In the genomic region with DNA sequence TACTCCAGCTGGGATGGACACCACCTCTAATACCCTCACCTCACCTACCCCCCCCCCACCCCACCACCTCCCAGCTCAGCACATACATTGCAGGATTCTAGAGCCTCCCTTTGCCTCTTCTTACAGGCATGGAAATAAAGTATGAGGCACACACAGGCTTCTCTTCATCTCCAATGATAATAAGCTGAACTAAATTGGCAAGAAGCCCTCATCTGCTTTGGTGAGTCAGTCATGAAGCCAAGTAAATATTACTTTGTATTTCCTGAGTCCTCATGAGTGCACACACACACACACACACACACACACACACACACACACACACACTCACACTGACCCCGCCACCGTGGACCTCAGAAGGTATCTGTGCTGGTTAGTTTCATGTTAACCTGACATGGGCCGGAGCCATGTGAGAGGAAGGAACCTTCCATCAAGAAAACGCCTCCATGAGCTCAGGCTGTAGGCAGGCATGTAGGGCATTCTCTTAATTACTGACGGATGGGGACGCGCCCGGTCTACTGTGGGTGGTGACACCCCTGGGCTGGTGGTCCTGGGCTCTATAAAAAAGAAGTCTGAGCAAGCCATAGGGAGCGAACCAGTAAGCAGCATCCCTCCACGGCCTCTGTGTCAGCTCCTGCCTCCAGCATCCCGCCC, we compare ENCODE assay signal across 18 mouse cellular contexts. TPM values are rescaled to one million over a fixed set of nuclear protein-coding genes. Genes with fewer than 3 reads are reported as not detected.
DNase-seq lines count a peak whose midpoint lies in the region; ATAC-seq and TF ChIP-seq lines count a peak whose summit lies in the region.
"Had no signal": no experiment of that assay in that cellular context is flagged by ENCODE, and none has a peak within 500 bp of the region (broad histone marks: within the 10 kb centered on the region; RNA-seq: fewer than 3 reads in every experiment).

No protein-coding gene starts in this region.

- H3K27ac ChIP-seq in gastrocnemius, adult 2 months: peak overlapping the region; percentile 62
- H3K27ac ChIP-seq in liver, postnatal 0 days (ENCODE audit: low read depth): 0 out of 2 replicates have a peak overlapping the region, but pooled peaks have one; percentile 3
- peak overlapping the region; percentile 44; the same call in 1 of the 2 replicates for H3K27ac ChIP-seq in cortical plate, adult 2 months (ENCODE audit: insufficient read depth, low read length)
- H3K27ac ChIP-seq: embryonic facial prominence, embryonic 12.5 days; forebrain, embryonic 10.5 days; limb, embryonic 12.5 days; midbrain, embryonic 15.5 days had no signal

- H3K9ac ChIP-seq in liver, postnatal 0 days (replicated peaks): no peak overlapping the region
- H3K9ac ChIP-seq: embryonic facial prominence, embryonic 12.5 days; limb, embryonic 12.5 days; midbrain, embryonic 15.5 days had no signal

- no peak overlapping the region for H3K4me2 ChIP-seq in liver, postnatal 0 days (ENCODE audit: low read depth, low read length)
- H3K4me2 ChIP-seq: embryonic facial prominence, embryonic 12.5 days; limb, embryonic 12.5 days; midbrain, embryonic 15.5 days had no signal

- peaks cover 18% of the 10 kb centered on the region for H3K4me1 ChIP-seq in liver, postnatal 0 days (ENCODE audit: insufficient read depth)
- peaks cover 24% of the 10 kb centered on the region for H3K4me1 ChIP-seq in cortical plate, adult 2 months (ENCODE audit: control insufficient read depth, insufficient read depth, low read length)

- no peak overlapping the region for H3K4me3 ChIP-seq in gastrocnemius, adult 2 months
- no peak overlapping the region for H3K4me3 ChIP-seq in liver, postnatal 0 days (ENCODE audit: low read depth, low read length)
- no peak overlapping the region for H3K4me3 ChIP-seq in cortical plate, adult 2 months (ENCODE audit: insufficient read depth, low read length)
- H3K4me3 ChIP-seq: embryonic facial prominence, embryonic 12.5 days; forebrain, embryonic 10.5 days; limb, embryonic 12.5 days; midbrain, embryonic 15.5 days had no signal

- 76% methylated on average over 11 of the region's 11 CpGs for WGBS in liver, postnatal 0 days (ENCODE audit: insufficient replicate concordance)

- ATAC-seq in liver, postnatal 0 days: no peak
- no peak for ATAC-seq in megakaryocyte progenitor cell, adult 5-6 weeks (replicated peaks; ENCODE audit: poor library complexity)
- ATAC-seq: midbrain, embryonic 15.5 days had no signal

- no peak for TF ChIP-seq EP300 in liver, postnatal 0 days (IDR thresholded peaks at IDR 0.05; ENCODE audit: low read depth)

- no peaks in the 10 kb centered on the region for H3K27me3 ChIP-seq in liver, postnatal 0 days (ENCODE audit: insufficient read depth, low read length)
- H3K27me3 ChIP-seq: embryonic facial prominence, embryonic 12.5 days; limb, embryonic 12.5 days; midbrain, embryonic 15.5 days had no signal

- H3K36me3 ChIP-seq in liver, postnatal 0 days (replicated peaks; ENCODE audit: insufficient read depth, low read length): no peaks in the 10 kb centered on the region
- H3K36me3 ChIP-seq: embryonic facial prominence, embryonic 12.5 days; forebrain, embryonic 10.5 days; G1E; limb, embryonic 12.5 days; midbrain, embryonic 15.5 days had no signal

- no peaks in the 10 kb centered on the region for H3K9me3 ChIP-seq in liver, postnatal 0 days (ENCODE audit: low read length)
- H3K9me3 ChIP-seq: embryonic facial prominence, embryonic 12.5 days; forebrain, embryonic 10.5 days; G1E; limb, embryonic 12.5 days; midbrain, embryonic 15.5 days had no signal

- no peak for TF ChIP-seq CTCF in gastrocnemius, adult 2 months (IDR thresholded peaks at IDR 0.05)
- no peak for TF ChIP-seq CTCF in liver, postnatal 0 days (IDR thresholded peaks at IDR 0.05; ENCODE audit: low read depth)
- no peak for TF ChIP-seq CTCF in cortical plate, adult 2 months (IDR thresholded peaks at IDR 0.05; ENCODE audit: extremely low read depth, insufficient read depth, low read length)

- TF ChIP-seq POLR2A in cortical plate, adult 2 months (IDR thresholded peaks at IDR 0.05; ENCODE audit: extremely low read depth, insufficient read depth, low read length): no peak

- intact Hi-C loops in gastrocnemius, adult 2 months (cut with DNase I): loop anchor here (2.0 kb wide), 1 partner anchor 14 kb away; no protein-coding TSS in a partner anchor

- DNase-seq in gastrocnemius, adult 2 months: no peak
- no peak for DNase-seq in gastrocnemius, postnatal 4 days (ENCODE audit: low spot score in 2 of 2)
- no peak for DNase-seq in liver, postnatal 0 days
- no peak for DNase-seq in liver
- peak; percentile 81 for DNase-seq in 3T3-L1 (ENCODE audit: low read depth, low spot score)
- no peak for DNase-seq in left cerebral cortex, adult 18-20 months (ENCODE audit: low spot score in 2 of 2)
- DNase-seq: cerebellum, adult 11-12 months; heart, postnatal 4 days; kidney, adult 8-10 months; kidney, postnatal 4 days; right cerebral cortex, postnatal 14 days had no signal

RNA-seq across cellular contexts. Expression of a gene that starts 26.7 kb away (rescaled TPM):
- total RNA-seq in gastrocnemius, adult 2 months (2021): 10 to 100 TPM in 1 of 2 experiments, 1 to 10 TPM in 1; 5.9 to 10.5 TPM
- total RNA-seq in gastrocnemius, postnatal 4 days (2021): 10 to 100 TPM; 41.5 to 43.1 TPM
- polyA plus RNA-seq in liver, postnatal 0 days (2015; fragmentation: Nextera tagmentation; extraction: Ambion mirVana): 9.9 and 11.4 TPM in 2 replicates
- 52.4 and 53.1 TPM in 2 replicates for polyA plus RNA-seq in cortical plate, adult 2 months (2012; rRNA removed)
- total RNA-seq in megakaryocyte progenitor cell, adult 5-6 weeks (2015): 24.1 and 36.8 TPM in 2 replicates
- total RNA-seq in megakaryocyte progenitor cell, adult 5-6 weeks (2017): 49.3 and 51.3 TPM in 2 replicates
- total RNA-seq in left cerebral cortex, adult 18-20 months (2021): 10 to 100 TPM; 65.6 to 72.9 TPM

RNA-seq across cellular contexts. Expression of a gene that starts 55.0 kb away (rescaled TPM):
- total RNA-seq in gastrocnemius, adult 2 months (2021): not detected
- not detected for total RNA-seq in gastrocnemius, postnatal 4 days (2021)
- not detected in 2 replicates for polyA plus RNA-seq in liver, postnatal 0 days (2015; fragmentation: Nextera tagmentation; extraction: Ambion mirVana)
- polyA plus RNA-seq in cortical plate, adult 2 months (2012; rRNA removed): 1.4 and 2.3 TPM in 2 replicates
- not detected in 2 replicates for total RNA-seq in megakaryocyte progenitor cell, adult 5-6 weeks (2015)
- not detected in 2 replicates for total RNA-seq in megakaryocyte progenitor cell, adult 5-6 weeks (2017)
- 1 to 10 TPM; 1.3 TPM for total RNA-seq in left cerebral cortex, adult 18-20 months (2021)
- total RNA-seq: heart, postnatal 4 days had no signal
- polyA plus RNA-seq: G1E had no signal

Comparison
In these comparisons a context has a peak if more than half of its experiments do, and no peak if none do; other contexts are left out.
1. H3K27ac ChIP-seq: peak in every context shown above with its lines; median percentile 62 in gastrocnemius, adult 2 months; 44 in cortical plate, adult 2 months; 3 in liver, postnatal 0 days.